Mouse (Mus musculus): ENCODE data around the gene Tapbp.

The Tapbp gene

GRCm38 (mm10) chr17:33910346-33911051 is 5.2 kb upstream of the Tapbp start:
- peak overlapping the region; percentile 98 for H3K4me3 ChIP-seq (replicated peaks; ENCODE audit: low read length)
- H3K27me3 ChIP-seq (ENCODE audit: insufficient read depth, low read length), result no peaks in the 10 kb centered on the region
- peaks cover 70% of the 10 kb centered on the region for H3K4me1 ChIP-seq (replicated peaks; ENCODE audit: low read depth, low read length)
- H3K36me3 ChIP-seq (ENCODE audit: insufficient read depth, low read length), result peaks cover 56% of the 10 kb centered on the region
- no peaks in the 10 kb centered on the region for H3K9me3 ChIP-seq (ENCODE audit: low read length)
- TF ChIP-seq NANOG (IDR thresholded peaks at IDR 0.05; ENCODE audit: borderline replicate concordance, low read length) (no peak), POU5F1 (IDR thresholded peaks at IDR 0.05; ENCODE audit: borderline replicate concordance, low read length) (no peak), CTCF (conservative IDR thresholded peaks at IDR 0.05; ENCODE audit: low read length) (no peak)

DNA sequence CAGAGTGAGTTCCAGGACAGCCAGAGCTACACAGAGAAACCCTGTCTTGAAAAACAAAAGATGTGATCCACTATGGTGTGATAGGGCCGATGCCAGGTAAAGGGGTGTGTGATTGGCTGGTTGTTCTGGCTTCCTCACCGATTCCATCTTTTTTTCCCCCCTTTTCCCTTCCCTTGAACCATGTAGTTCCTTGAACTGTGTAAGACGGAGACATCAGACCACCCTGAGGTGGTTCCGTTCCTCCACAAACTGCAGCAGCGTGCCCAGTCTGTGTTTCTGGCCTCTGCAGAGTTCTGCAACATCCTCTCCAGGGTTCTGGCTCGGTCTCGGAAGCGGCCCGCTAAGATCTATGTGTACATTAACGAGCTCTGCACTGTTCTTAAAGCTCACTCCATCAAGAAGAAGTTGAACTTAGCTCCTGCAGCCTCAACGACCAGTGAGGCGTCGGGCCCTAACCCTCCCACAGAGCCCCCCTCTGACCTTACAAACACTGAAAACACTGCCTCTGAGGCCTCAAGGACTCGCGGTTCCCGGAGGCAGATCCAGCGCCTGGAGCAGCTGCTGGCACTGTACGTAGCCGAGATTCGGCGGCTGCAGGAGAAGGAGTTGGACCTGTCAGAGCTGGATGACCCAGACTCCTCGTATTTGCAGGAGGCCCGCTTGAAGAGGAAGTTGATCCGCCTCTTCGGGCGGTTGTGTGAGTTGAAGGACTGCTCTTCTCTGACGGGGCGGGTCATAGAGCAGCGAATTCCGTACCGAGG is 4.5 kb upstream of the Tapbp start:
- H3K9me3 ChIP-seq (ENCODE audit: low read length), result no peaks in the 10 kb centered on the region
- H3K4me1 ChIP-seq (replicated peaks; ENCODE audit: low read depth, low read length), result peaks cover 69% of the 10 kb centered on the region
- TF ChIP-seq NANOG (IDR thresholded peaks at IDR 0.05; ENCODE audit: borderline replicate concordance, low read length) (no peak), CTCF (conservative IDR thresholded peaks at IDR 0.05; ENCODE audit: low read length) (no peak), POU5F1 (IDR thresholded peaks at IDR 0.05; ENCODE audit: borderline replicate concordance, low read length) (no peak)
- no peaks in the 10 kb centered on the region for H3K27me3 ChIP-seq (ENCODE audit: insufficient read depth, low read length)
- H3K4me3 ChIP-seq (replicated peaks; ENCODE audit: low read length), result peak overlapping the region; percentile 98
- H3K36me3 ChIP-seq (ENCODE audit: insufficient read depth, low read length), result peaks cover 56% of the 10 kb centered on the region

- Histone ChIP-seq H3K9me3 (ENCODE audit: low read length) (no peaks in the 10 kb centered on the region), H3K36me3 (ENCODE audit: insufficient read depth, low read length) (peaks cover 54% of the 10 kb centered on the region), H3K4me1 (replicated peaks; ENCODE audit: low read depth, low read length) (peaks cover 69% of the 10 kb centered on the region), H3K27me3 (ENCODE audit: insufficient read depth, low read length) (no peaks in the 10 kb centered on the region), H3K4me3 (replicated peaks; ENCODE audit: low read length) (peak overlapping the region; percentile 98)
- no peak for TF ChIP-seq NANOG (IDR thresholded peaks at IDR 0.05; ENCODE audit: borderline replicate concordance, low read length)
- TF ChIP-seq CTCF (conservative IDR thresholded peaks at IDR 0.05; ENCODE audit: low read length), result no peak
- no peak for TF ChIP-seq POU5F1 (IDR thresholded peaks at IDR 0.05; ENCODE audit: borderline replicate concordance, low read length)
Measured at GRCm38 (mm10) chr17:33911813-33912414, 3.8 kb upstream of the Tapbp start.

DNA sequence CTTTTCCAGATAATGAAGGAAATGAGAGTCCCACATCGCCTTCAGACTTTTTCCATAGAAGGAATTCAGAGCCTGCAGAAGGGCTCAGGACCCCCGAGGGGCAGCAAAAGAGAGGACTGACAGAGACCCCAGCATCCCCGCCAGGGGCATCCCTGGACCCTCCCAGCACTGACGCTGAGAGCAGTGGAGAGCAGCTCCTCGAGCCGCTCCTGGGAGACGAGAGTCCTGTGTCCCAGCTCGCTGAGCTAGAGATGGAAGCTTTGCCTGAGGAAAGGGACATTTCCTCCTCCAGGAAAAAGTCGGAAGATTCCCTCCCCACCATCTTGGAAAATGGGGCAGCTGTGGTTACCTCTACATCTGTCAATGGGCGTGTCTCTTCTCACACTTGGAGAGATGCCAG is 2.4 kb upstream of the Tapbp start:
- Histone ChIP-seq H3K27me3 (ENCODE audit: insufficient read depth, low read length) (no peaks in the 10 kb centered on the region), H3K4me1 (replicated peaks; ENCODE audit: low read depth, low read length) (peaks cover 71% of the 10 kb centered on the region), H3K36me3 (ENCODE audit: insufficient read depth, low read length) (peaks cover 67% of the 10 kb centered on the region), H3K4me3 (replicated peaks; ENCODE audit: low read length) (peak overlapping the region; percentile 80), H3K9me3 (ENCODE audit: low read length) (no peaks in the 10 kb centered on the region)
- TF ChIP-seq CTCF (conservative IDR thresholded peaks at IDR 0.05; ENCODE audit: low read length) (no peak), NANOG (IDR thresholded peaks at IDR 0.05; ENCODE audit: borderline replicate concordance, low read length) (no peak), POU5F1 (IDR thresholded peaks at IDR 0.05; ENCODE audit: borderline replicate concordance, low read length) (no peak)

- Histone ChIP-seq H3K4me3 (replicated peaks; ENCODE audit: low read length) (peak overlapping the region; percentile 80), H3K27me3 (ENCODE audit: insufficient read depth, low read length) (no peaks in the 10 kb centered on the region), H3K36me3 (ENCODE audit: insufficient read depth, low read length) (peaks cover 71% of the 10 kb centered on the region), H3K4me1 (replicated peaks; ENCODE audit: low read depth, low read length) (peaks cover 77% of the 10 kb centered on the region), H3K9me3 (ENCODE audit: low read length) (no peaks in the 10 kb centered on the region)
- TF ChIP-seq CTCF (conservative IDR thresholded peaks at IDR 0.05; ENCODE audit: low read length) (no peak), POU5F1 (IDR thresholded peaks at IDR 0.05; ENCODE audit: borderline replicate concordance, low read length) (no peak), NANOG (IDR thresholded peaks at IDR 0.05; ENCODE audit: borderline replicate concordance, low read length) (no peak)
Measured at GRCm38 (mm10) chr17:33913905-33914304, 1.8 kb upstream of the Tapbp start.

GRCm38 (mm10) chr17:33914969-33915391 is 719 bp upstream of the Tapbp start:
- Histone ChIP-seq H3K27me3 (ENCODE audit: insufficient read depth, low read length) (no peaks in the 10 kb centered on the region), H3K4me3 (replicated peaks; ENCODE audit: low read length) (peak overlapping the region; percentile 80), H3K36me3 (ENCODE audit: insufficient read depth, low read length) (peaks cover 71% of the 10 kb centered on the region), H3K4me1 (replicated peaks; ENCODE audit: low read depth, low read length) (peaks cover 87% of the 10 kb centered on the region), H3K9me3 (ENCODE audit: low read length) (no peaks in the 10 kb centered on the region)
- TF ChIP-seq NANOG (IDR thresholded peaks at IDR 0.05; ENCODE audit: borderline replicate concordance, low read length) (no peak), CTCF (conservative IDR thresholded peaks at IDR 0.05; ENCODE audit: low read length) (peak; percentile 36)

- Histone ChIP-seq H3K36me3 (ENCODE audit: insufficient read depth, low read length) (peaks cover 62% of the 10 kb centered on the region), H3K27me3 (ENCODE audit: insufficient read depth, low read length) (no peaks in the 10 kb centered on the region)
- TF ChIP-seq POU5F1 (IDR thresholded peaks at IDR 0.05; ENCODE audit: borderline replicate concordance, low read length) (no peak), NANOG (IDR thresholded peaks at IDR 0.05; ENCODE audit: borderline replicate concordance, low read length) (no peak), CTCF (conservative IDR thresholded peaks at IDR 0.05; ENCODE audit: low read length) (no peak)
Measured at GRCm38 (mm10) chr17:33916294-33916693, 595 bp downstream of the Tapbp start.

More at GRCm38 (mm10) chr17:33916294-33916693, 595 bp downstream of the Tapbp start:
- Histone ChIP-seq H3K4me3 (replicated peaks; ENCODE audit: low read length) (peak overlapping the region; percentile 80), H3K9me3 (ENCODE audit: low read length) (no peaks in the 10 kb centered on the region), H3K4me1 (replicated peaks; ENCODE audit: low read depth, low read length) (peaks cover 87% of the 10 kb centered on the region)

Data from E14TG2a.4 (cell line).